Mouse (Mus musculus) CH12.LX (cell line): Measurements from ENCODE around the gene Tle6. TPM values are rescaled to one million over a fixed set of nuclear protein-coding genes. Genes with fewer than 3 reads are reported as not detected.
A peak's percentile ranks its signal among the peaks of the same experiment; 100 is the strongest.

Source experiments
- DNase-seq: peaks from one replicate; pipeline ENCODE4 v3.0.0-alpha.2; 2013; ENCODE audit errors: extremely low read depth
- H3K27ac ChIP-seq: 2 replicates; pipeline ENCODE4 v1.5.1; 2012; ENCODE audit warnings: low read depth, mild to moderate bottlenecking, control low read depth, moderate library complexity; ENCODE audit not compliant: insufficient read depth
- H3K27me3 ChIP-seq: replicated peaks from 2 replicates; pipeline ENCODE3; 2012; ENCODE audit warnings: inconsistent platforms
- H3K36me3 ChIP-seq, 2 experiments: replicated peaks in 1 of 2; 2 replicates each; pipeline versions ENCODE3 to v1.6.1; 2012; ENCODE audit warnings: inconsistent platforms in 1 of 2, low read length in 1 of 2, mild to moderate bottlenecking in 1 of 2, mixed read lengths in 1 of 2, moderate library complexity in 1 of 2; ENCODE audit not compliant: control insufficient read depth in 1 of 2, insufficient read depth in 1 of 2
- H3K4me1 ChIP-seq, 2 experiments: 2 replicates each; pipeline ENCODE4 v1.6.1; 2012; ENCODE audit warnings: inconsistent platforms in 1 of 2, moderate library complexity in 1 of 2; ENCODE audit not compliant: insufficient read depth in 2 of 2, control insufficient read depth in 1 of 2
- H3K4me2 ChIP-seq: 2 replicates; pipeline ENCODE4 v1.6.1; 2012; ENCODE audit warnings: low read depth, mild to moderate bottlenecking, control low read depth; ENCODE audit not compliant: poor library complexity, insufficient read depth, severe bottlenecking
- H3K4me3 ChIP-seq, 3 experiments: fragments of 150-350 bp in 1 of 3; sonication (generic) in 1 of 3; replicated peaks in 1 of 3; 2 replicates each; pipeline versions ENCODE3 to v1.5.1; 2011 to 2012; ENCODE audit warnings: low read depth in 2 of 3, low read length in 2 of 3, mild to moderate bottlenecking in 2 of 3, moderate library complexity in 2 of 3, control low read depth in 1 of 3, improper control_type of control experiment in 1 of 3, inconsistent platforms in 1 of 3, mixed read lengths in 1 of 3; ENCODE audit not compliant: poor library complexity in 1 of 3
- H3K79me2 ChIP-seq: replicated peaks from 2 replicates; pipeline ENCODE4 v1.6.1; 2012; ENCODE audit warnings: mild to moderate bottlenecking, moderate library complexity; ENCODE audit not compliant: control insufficient read depth, poor library complexity, insufficient read depth, severe bottlenecking; ENCODE audit errors: extremely low read depth
- H3K9ac ChIP-seq: 2 replicates; pipeline ENCODE4 v1.6.1; 2012; ENCODE audit warnings: low read depth, mild to moderate bottlenecking, control low read depth, moderate library complexity; ENCODE audit not compliant: insufficient read depth
- H3K9me3 ChIP-seq: replicated peaks from 2 replicates; pipeline ENCODE3; 2012; ENCODE audit warnings: low read length, inconsistent platforms, mixed read lengths
- CHD1 ChIP-seq: IDR thresholded peaks from 2 replicates; pipeline ENCODE4 v1.6.1; 2012; ENCODE audit warnings: low read depth, low read length, improper control_type of control experiment, inconsistent platforms
- CTCF ChIP-seq, 2 experiments: IDR thresholded peaks in 1 of 2; conservative IDR thresholded peaks in 1 of 2; 2 replicates each; pipeline ENCODE4 v1.5.1; 2011 to 2012; ENCODE audit warnings: low read depth in 2 of 2, low read length in 2 of 2, improper control_type of control experiment in 1 of 2, inconsistent platforms in 1 of 2, mild to moderate bottlenecking in 1 of 2, moderate library complexity in 1 of 2
- ELF1 ChIP-seq: IDR thresholded peaks from 2 replicates; pipeline ENCODE4 v1.6.1; 2014; ENCODE audit warnings: low read depth, mild to moderate bottlenecking, inconsistent platforms, low read length, improper control_type of control experiment
- HCFC1 ChIP-seq: IDR thresholded peaks from 2 replicates; pipeline ENCODE4 v1.6.1; 2012; ENCODE audit warnings: low read depth, mild to moderate bottlenecking, inconsistent platforms, low read length, improper control_type of control experiment
- IRF4 ChIP-seq: IDR thresholded peaks from 2 replicates; pipeline ENCODE4 v1.6.1; 2014; ENCODE audit warnings: low read depth, mild to moderate bottlenecking, inconsistent platforms, low read length, improper control_type of control experiment
- JUN ChIP-seq: IDR thresholded peaks from 2 replicates; pipeline ENCODE4 v1.6.1; 2011; ENCODE audit warnings: low read depth, mild to moderate bottlenecking, low read length, improper control_type of control experiment, moderate library complexity; ENCODE audit not compliant: insufficient read depth
- JUND ChIP-seq: conservative IDR thresholded peaks from 2 replicates; pipeline ENCODE4 v1.6.1; 2011; ENCODE audit warnings: low read depth, low read length, improper control_type of control experiment
- MXI1 ChIP-seq: IDR thresholded peaks from 2 replicates; pipeline ENCODE4 v1.6.1; 2011; ENCODE audit warnings: mild to moderate bottlenecking, low read depth, low read length, improper control_type of control experiment
- NELFE ChIP-seq: IDR thresholded peaks from 2 replicates; pipeline ENCODE4 v1.6.1; 2011; ENCODE audit warnings: low read depth, low read length, improper control_type of control experiment
- POLR2AphosphoS2 ChIP-seq: IDR thresholded peaks from 2 replicates; pipeline ENCODE4 v1.6.1; 2011; ENCODE audit warnings: low read depth, low read length, improper control_type of control experiment
- TBP ChIP-seq: conservative IDR thresholded peaks from 2 replicates; pipeline ENCODE4 v1.6.1; 2011; ENCODE audit warnings: low read depth, low read length, improper control_type of control experiment
- USF2 ChIP-seq: conservative IDR thresholded peaks from 2 replicates; pipeline ENCODE4 v1.6.1; 2011; ENCODE audit warnings: low read depth, low read length, improper control_type of control experiment
- ZC3H11A ChIP-seq: IDR thresholded peaks from 2 replicates; pipeline ENCODE4 v1.6.1; 2012; ENCODE audit warnings: low read depth, mild to moderate bottlenecking, inconsistent platforms, low read length, improper control_type of control experiment
- ZKSCAN1 ChIP-seq: IDR thresholded peaks from 2 replicates; pipeline ENCODE4 v1.6.1; 2012; ENCODE audit warnings: low read depth, inconsistent platforms, low read length, improper control_type of control experiment, borderline replicate concordance
- ZNF384 ChIP-seq: IDR thresholded peaks from 2 replicates; pipeline ENCODE4 v1.6.1; 2012; ENCODE audit warnings: low read depth, low read length, improper control_type of control experiment, inconsistent platforms
- dilution Hi-C: fragments of 300-500 bp; cut with MboI; formaldehyde crosslinking; loops from 2 replicates; pipeline ENCODE4 v1.14.3; 2020; ENCODE audit warnings: low sequenced_read_pairs; ENCODE audit not compliant: extremely low pct_unique_long_range_greater_than_20kb, extremely low pct_ligation_motif_present
- in situ Hi-C: fragments of 300-500 bp; cut with MboI; formaldehyde crosslinking; loops from 3 replicates; pipeline ENCODE4 v1.14.3; 2019; ENCODE audit warnings: low sequenced_read_pairs, low pct_ligation_motif_present, low pct_unique_long_range_greater_than_20kb, mixed read lengths
- polyA plus RNA-seq: library from polyadenylated mRNA; unstranded; fragments of >175 nt; gene quantifications from 2 replicates; pipeline ENCODE4 v1.2.1, GENCODE M21; 2012; ENCODE audit warnings: low read depth; ENCODE audit not compliant: insufficient read length
- total RNA-seq, 2 experiments: library from RNA; depleted of rRNA; stranded (reverse); fragments of 300-350 nt in 1 of 2; fragments of >200 nt in 1 of 2; gene quantifications; 2 replicates each; pipeline ENCODE4 v1.2.3; 2012 to 2014

Tle6 gene
- total and polyA plus RNA-seq, 3 experiments = 0.39 to 1.3 (median 1.2) TPM

- TF ChIP-seq POLR2AphosphoS2 = no peak
- peak; percentile 89 for TF ChIP-seq IRF4
- no peak for TF ChIP-seq CHD1
- no peak for TF ChIP-seq ZC3H11A
- TF ChIP-seq MXI1 = no peak; the same call in 1 of the 2 replicates
- TF ChIP-seq CTCF (conservative IDR thresholded peaks at IDR 0.05 in 1 of 2, IDR thresholded peaks at IDR 0.05 in 1 of 2; ENCODE audit: low read depth in 2 of 2, low read length in 2 of 2) = no peak
- TF ChIP-seq HCFC1 = peak; percentile 69
- TF ChIP-seq NELFE = peak; percentile 32
- TF ChIP-seq ELF1 = no peak
- TF ChIP-seq ZKSCAN1 = no peak
- peak; percentile 90 for TF ChIP-seq USF2
Observed at GRCm38 (mm10) chr10:81626101-81626993, 25.5 kb upstream of the Tle6 start (continued).

DNA sequence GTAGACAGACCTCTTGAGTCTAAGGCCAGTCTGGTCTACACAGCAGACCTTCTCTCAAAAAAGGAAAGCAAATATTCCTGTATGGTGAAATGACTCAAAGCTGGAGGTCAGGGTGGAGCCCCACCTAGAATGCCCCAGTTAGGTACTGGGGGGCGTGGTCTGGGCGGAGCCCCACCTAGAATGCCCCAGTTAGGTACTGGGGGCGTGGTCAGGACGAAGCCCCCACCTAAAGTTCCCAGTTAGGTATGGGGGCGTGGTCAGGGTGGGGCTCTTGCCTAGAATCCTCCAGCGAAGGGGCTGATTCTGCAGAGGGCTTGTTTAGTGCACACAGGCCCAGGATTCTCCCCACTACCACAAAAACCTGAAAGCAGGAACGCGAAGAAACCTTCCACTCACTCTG is 22.6 kb upstream of the Tle6 start:
- peaks cover 19 to 56% of the 10 kb centered on the region in 2 experiments for H3K36me3 ChIP-seq
- H3K4me3 ChIP-seq = no peak overlapping the region
- no peaks in the 10 kb centered on the region for H3K9me3 ChIP-seq
- dilution Hi-C loops = no loop called here
- H3K4me1 ChIP-seq = peaks cover 16 to 36% of the 10 kb centered on the region in 2 experiments
- no peak for DNase-seq
- H3K4me2 ChIP-seq = no peak overlapping the region
- TF ChIP-seq ZKSCAN1 = no peak
- no peak for TF ChIP-seq POLR2AphosphoS2
- H3K9ac ChIP-seq = no peak overlapping the region
- no peaks in the 10 kb centered on the region for H3K27me3 ChIP-seq
- H3K27ac ChIP-seq = no peak overlapping the region
- no peaks in the 10 kb centered on the region for H3K79me2 ChIP-seq
- in situ Hi-C loops = no loop called here

GRCm38 (mm10) chr10:81620786-81621185 is 19.9 kb upstream of the Tle6 start:
- Histone ChIP-seq H3K4me1 (peaks cover 5 to 27% of the 10 kb centered on the region in 2 experiments), H3K4me2 (no peak overlapping the region), H3K27me3 (peaks cover 1% of the 10 kb centered on the region), H3K27ac (no peak overlapping the region), H3K9ac (no peak overlapping the region), H3K79me2 (no peaks in the 10 kb centered on the region), H3K36me3 (peaks cover 19 to 56% of the 10 kb centered on the region in 2 experiments), H3K9me3 (no peaks in the 10 kb centered on the region), H3K4me3 (no peak overlapping the region)
- TF ChIP-seq JUND (no peak), ELF1 (no peak), JUN (no peak), NELFE (no peak), ZNF384 (no peak), TBP (no peak)
- no peak for DNase-seq
- dilution Hi-C loops (no loop called here), in situ Hi-C loops (no loop called here)
